Mouse (Mus musculus): ENCODE results near the gene Sec24a. TPM values are rescaled to one million over a fixed set of nuclear protein-coding genes. Genes with fewer than 3 reads are reported as not detected.
"Not testable (repeated sequence)": the region's sequence is repeated elsewhere in the genome, so short reads cannot be mapped to it uniquely, and the experiment has no call there.

The Sec24a gene
- polyA plus RNA-seq (2016; fragmentation: Nextera tagmentation; extraction: Ambion mirVana) = 16.4 and 18.1 TPM in 2 replicates

DNA sequence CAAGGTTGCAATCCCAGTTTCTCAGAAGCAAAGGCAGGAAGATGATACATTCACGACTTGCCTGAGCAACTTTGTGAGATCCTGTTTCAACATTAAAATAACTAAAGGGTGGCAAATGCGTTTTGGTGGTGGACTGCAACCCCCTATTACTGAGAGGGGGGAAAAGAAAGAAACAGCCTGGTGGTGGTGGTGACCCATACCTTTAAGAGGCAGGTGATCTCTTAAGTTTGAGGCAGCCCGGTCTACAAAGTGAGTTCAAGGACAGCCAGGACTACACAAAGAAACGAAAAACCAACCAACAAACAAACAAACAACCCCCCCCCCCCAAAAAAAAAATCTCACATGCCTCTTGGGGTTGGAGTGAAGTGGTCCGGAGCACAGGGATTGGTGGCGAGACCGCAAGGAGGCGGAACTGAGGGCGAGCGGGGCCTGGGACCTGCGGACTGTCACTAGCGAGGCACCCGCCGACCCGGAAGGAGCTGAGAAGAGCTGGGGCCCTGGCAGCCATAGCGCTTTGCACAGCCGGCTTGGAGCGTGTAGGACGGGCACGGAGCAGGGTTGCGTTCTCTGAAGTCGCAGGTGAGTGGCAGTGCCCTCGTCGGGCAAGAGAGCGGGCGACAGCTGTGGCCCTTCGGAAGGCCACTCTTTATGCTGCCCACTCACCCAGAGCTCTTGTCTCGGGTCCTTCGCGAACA lies at the start of gene Sec24a, which contains the start of gene Sar1b:
Gene Sec24a, minus strand, starts transcription at position 422 of the 695 bp plus-strand sequence.
Gene Sar1b, plus strand, starts transcription at position 475 of the 695 bp plus-strand sequence.
- Histone ChIP-seq H3K27ac (no peak within 1 kb of the TSS), H3K36me3 (no peaks in the 10 kb centered on the region), H3K4me2 (replicated peaks) (peak within 1 kb of the TSS; percentile 94), H3K27me3 (peaks cover 4% of the 10 kb centered on the region), H3K4me3 (peak within 1 kb of the TSS; percentile 88), H3K9me3 (replicated peaks) (no peaks in the 10 kb centered on the region), H3K9ac (peak within 1 kb of the TSS; percentile 86), H3K4me1 (peaks cover 12% of the 10 kb centered on the region)
- peak; percentile 86 for ATAC-seq (ENCODE audit: low FRiP score)
- WGBS = 2% methylated on average over 30 of the region's 30 CpGs

DNA sequence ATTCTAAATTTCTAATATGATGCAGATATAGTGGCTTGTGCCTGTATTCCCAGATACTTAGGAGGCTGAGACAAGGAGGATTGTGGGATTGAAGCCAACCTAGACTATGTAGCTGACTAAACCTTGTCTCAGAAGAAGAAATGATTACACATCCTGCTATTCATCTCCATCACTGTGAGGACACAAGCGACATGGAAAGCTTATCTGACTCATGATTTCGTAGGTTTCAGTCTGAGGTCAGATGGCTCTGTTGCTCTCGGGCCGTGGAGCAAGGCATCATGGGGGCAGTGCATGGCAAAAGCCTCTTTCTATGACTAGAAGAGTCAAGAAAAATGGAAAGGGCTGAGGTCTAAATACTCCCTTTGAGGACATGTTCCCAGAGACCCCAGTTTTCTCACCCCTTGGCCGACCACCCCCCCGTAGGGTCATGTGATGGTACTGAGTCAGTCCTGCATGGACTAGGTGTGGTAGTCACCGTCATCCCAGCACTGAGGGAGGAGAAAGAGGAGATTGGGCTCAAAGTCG lies 48.6 kb upstream of the Sec24a start:
- no peak overlapping the region for H3K9ac ChIP-seq
- H3K4me1 ChIP-seq = no peaks in the 10 kb centered on the region
- no peak overlapping the region for H3K27ac ChIP-seq
- no peak overlapping the region for H3K4me3 ChIP-seq
- H3K4me2 ChIP-seq (replicated peaks) = no peak overlapping the region
- no peaks in the 10 kb centered on the region for H3K36me3 ChIP-seq
- no peaks in the 10 kb centered on the region for H3K9me3 ChIP-seq (replicated peaks)
- WGBS = 88% methylated on average over 8 of the region's 8 CpGs
- ATAC-seq (ENCODE audit: low FRiP score) = no peak
- H3K27me3 ChIP-seq = no peaks in the 10 kb centered on the region

DNA sequence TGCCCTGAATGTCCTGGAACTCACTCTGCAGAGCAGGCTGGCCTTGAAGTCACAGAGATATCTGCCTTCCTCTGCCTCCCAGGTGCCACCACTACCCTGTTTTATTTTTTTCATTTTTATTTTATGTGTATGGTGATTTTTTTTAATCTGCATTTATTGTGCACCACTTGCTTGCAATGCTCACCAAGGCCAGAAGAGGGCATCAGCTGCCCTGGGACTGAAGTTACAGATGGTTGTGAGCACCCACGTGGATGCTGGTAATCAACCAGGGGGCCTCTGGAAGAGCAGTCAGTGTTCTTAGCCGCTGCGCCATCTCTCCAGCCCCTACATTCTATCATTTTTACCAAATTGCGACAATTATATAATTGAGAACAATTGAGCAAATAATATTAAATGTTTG lies 47.8 kb upstream of the Sec24a start:
- Histone ChIP-seq H3K4me1 (no peaks in the 10 kb centered on the region), H3K4me3 (no peak overlapping the region), H3K9me3 (replicated peaks) (no peaks in the 10 kb centered on the region), H3K27ac (no peak overlapping the region), H3K9ac (no peak overlapping the region), H3K36me3 (no peaks in the 10 kb centered on the region), H3K4me2 (replicated peaks) (no peak overlapping the region), H3K27me3 (no peaks in the 10 kb centered on the region)
- no peak for ATAC-seq (ENCODE audit: low FRiP score)
- WGBS = 86% methylated on average over 4 of the region's 4 CpGs

DNA sequence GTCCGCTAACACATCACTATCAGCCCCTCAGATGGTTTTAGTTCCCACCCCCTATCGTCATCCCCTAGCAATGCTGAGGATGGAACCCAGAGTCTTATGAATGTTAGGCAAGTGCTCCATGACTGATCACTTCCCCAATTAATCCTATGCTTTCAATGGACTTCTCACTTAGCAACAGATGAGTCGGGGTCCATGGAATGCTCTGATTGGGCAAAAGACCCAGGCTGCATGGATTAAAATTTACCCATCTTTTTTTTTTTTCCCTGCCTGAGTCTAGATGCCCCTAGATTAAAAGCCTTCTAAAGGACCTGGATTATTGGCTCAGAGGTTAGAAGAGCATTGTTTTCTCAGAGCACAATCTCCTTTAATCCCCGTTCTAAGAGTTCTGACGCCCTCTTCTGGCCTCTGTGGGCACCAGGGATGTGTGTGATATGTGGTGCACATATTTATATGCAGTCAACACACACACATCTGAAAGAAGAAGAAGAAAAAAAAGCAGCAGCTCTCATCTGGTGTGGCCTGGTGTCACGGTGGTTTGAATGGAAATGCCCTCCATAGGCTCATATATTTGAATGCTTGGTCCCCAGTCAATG lies 46.3 kb upstream of the Sec24a start:
- Histone ChIP-seq H3K27ac (no peak overlapping the region), H3K9me3 (replicated peaks) (no peaks in the 10 kb centered on the region), H3K4me1 (peaks cover 4% of the 10 kb centered on the region; the same call in 1 of the 2 replicates), H3K36me3 (no peaks in the 10 kb centered on the region), H3K27me3 (no peaks in the 10 kb centered on the region), H3K9ac (no peak overlapping the region), H3K4me2 (replicated peaks) (no peak overlapping the region), H3K4me3 (no peak overlapping the region)
- no peak for ATAC-seq (ENCODE audit: low FRiP score)
- WGBS = 65% methylated on average over 6 of the region's 6 CpGs

DNA sequence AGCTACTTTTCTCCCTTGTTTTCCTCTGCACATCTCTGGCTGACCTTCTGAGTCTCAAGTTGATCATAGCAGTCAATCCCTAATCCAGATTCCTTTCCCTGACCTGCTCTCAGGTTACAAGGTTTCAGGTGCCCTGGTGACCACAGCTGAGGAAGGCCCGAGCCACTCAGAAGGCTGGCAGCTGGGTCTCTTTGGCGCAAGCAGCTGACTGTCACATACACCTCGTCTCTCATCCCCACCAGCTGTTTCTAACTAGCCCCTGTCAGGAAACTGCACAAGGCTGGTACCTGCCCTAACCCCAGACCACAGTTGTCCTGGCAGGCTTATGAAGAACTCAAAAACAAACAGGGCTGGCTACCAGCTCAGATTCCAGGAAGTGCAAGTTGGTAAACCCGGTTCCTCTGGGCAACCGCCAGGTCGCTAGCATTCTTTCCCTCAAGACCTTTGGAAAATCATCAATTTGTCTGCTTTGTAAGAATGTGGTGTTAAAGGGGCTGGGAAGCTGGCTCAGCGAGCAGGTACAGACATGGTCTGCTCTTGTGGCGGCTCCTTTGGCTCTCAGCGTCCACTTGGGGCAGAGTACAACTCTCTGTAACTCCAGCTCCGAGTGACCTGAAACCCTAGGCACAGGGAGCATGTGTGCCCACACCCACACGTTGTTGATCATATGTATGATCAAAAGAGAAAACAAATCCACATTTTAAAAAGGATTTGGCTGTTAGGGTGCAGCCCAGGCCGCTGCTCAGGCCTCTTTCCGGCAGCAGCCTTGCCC lies 43.9 kb upstream of the Sec24a start:
- ATAC-seq (ENCODE audit: low FRiP score) = no peak
- no peaks in the 10 kb centered on the region for H3K36me3 ChIP-seq
- WGBS = 55% methylated on average over 13 of the region's 13 CpGs
- H3K4me3 ChIP-seq = no peak overlapping the region
- no peaks in the 10 kb centered on the region for H3K9me3 ChIP-seq (replicated peaks)
- no peak overlapping the region for H3K4me2 ChIP-seq (replicated peaks)
- peaks cover 4% of the 10 kb centered on the region; the same call in 1 of the 2 replicates for H3K4me1 ChIP-seq
- H3K27me3 ChIP-seq = no peaks in the 10 kb centered on the region
- H3K27ac ChIP-seq = no peak overlapping the region
- H3K9ac ChIP-seq = no peak overlapping the region

DNA sequence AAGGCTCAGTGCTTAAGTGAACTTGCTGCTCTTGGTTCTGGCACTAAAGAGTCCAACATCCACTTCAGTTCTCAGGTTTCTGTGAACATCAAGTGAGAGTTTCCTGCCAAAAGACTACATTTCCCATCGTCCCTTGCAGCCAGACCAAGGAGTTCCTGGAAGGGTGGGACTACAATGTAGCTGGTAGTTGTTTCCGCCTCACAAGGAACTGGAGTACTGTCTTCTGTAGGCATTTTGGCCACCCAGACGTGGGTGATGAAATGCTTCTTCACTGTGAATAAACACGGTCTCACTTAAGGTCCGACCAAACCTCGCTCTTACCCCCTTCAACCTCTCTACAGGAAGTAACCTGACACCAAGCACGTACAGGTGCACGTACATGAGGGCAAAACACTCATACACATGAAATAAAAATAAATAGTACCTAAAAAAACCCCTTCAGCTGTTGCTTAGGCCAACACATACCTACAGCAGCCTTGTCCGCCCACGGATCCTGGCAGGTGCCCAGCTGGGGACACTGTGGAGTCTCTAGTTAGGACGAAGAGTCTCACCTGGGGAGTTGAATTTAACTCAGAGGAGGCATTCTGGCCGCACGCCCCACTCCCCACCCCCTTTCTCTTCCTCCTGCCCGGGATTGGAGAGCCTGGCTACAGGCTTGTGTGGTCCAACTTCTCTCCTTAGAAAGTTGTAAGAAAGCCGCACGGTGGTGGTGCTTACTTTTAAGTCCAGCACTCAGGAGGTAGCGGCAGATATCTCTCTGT lies 42.0 kb upstream of the Sec24a start:
- H3K4me3 ChIP-seq = peak overlapping the region; percentile 49
- ATAC-seq (ENCODE audit: low FRiP score) = peak; percentile 81
- H3K9ac ChIP-seq = peak overlapping the region; percentile 23; the same call in 1 of the 2 replicates
- peak overlapping the region; percentile 61 for H3K4me2 ChIP-seq (replicated peaks)
- WGBS = 17% methylated on average over 17 of the region's 17 CpGs
- H3K27ac ChIP-seq = no peak overlapping the region
- H3K4me1 ChIP-seq = peaks cover 4% of the 10 kb centered on the region; the same call in 1 of the 2 replicates
- no peaks in the 10 kb centered on the region for H3K9me3 ChIP-seq (replicated peaks)
- no peaks in the 10 kb centered on the region for H3K27me3 ChIP-seq
- no peaks in the 10 kb centered on the region for H3K36me3 ChIP-seq

DNA sequence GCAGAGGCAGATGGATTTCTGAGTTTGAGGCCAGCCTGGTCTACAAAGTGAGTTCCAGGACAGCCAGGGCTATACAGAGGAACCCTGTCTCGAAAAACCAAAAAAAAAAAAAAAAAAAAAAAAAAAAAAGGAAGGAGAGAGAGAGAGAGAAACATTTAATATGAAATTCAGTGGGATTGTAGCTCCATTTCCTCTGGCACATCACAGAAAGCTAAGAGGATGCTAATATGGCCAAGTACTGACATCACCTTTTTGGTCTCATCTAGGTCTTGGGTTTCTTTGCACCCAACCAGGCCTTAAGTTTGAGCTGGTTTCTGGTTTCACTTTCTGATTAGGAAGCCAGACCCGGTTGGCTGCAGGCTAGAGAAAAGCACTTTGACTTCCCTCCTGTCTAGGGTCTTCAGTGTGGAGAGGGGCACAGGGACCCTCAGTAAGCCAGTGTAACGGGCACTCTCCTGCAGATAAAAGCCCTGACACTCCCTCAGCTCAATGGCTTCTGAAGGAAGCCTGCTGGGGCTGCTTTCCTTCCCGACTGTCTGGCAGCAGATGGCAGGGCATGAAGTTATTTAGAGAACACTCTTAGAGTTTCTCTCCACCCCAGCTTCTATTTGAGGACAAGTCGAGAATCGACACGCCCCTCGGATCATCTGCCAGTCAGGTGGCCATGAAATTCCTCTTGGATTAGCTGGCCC lies 37.3 kb upstream of the Sec24a start:
- Histone ChIP-seq H3K4me3 (no peak overlapping the region), H3K4me1 (peaks cover 4% of the 10 kb centered on the region; the same call in 1 of the 2 replicates), H3K36me3 (no peaks in the 10 kb centered on the region), H3K9me3 (replicated peaks) (no peaks in the 10 kb centered on the region), H3K27ac (no peak overlapping the region), H3K9ac (no peak overlapping the region), H3K27me3 (no peaks in the 10 kb centered on the region), H3K4me2 (replicated peaks) (no peak overlapping the region)
- WGBS = 47% methylated on average over 8 of the region's 8 CpGs
- no peak for ATAC-seq (ENCODE audit: low FRiP score)

DNA sequence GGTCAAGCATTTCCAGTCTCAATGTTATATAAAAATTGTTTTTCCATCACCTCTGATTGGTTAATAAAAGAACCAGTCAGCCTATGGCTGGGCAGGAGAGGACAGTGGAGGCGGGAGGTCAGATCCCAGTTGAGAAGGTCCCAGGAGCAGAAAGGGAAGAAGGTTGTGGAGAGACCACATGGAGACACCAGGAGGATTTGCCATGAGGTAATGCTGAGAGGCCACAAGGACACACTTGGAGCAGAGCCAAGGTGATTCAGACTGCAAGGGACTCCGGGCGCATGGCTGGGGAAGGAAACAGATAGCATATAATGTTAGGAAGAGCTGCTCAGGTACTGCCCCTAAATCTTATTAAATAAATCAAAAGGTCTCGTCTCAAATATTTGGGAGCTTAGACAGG lies 32.8 kb upstream of the Sec24a start:
- H3K4me2 ChIP-seq (replicated peaks) = no peak overlapping the region
- no peaks in the 10 kb centered on the region for H3K27me3 ChIP-seq
- no peak for ATAC-seq (ENCODE audit: low FRiP score)
- H3K9me3 ChIP-seq (replicated peaks) = no peaks in the 10 kb centered on the region
- 79% methylated on average over 4 of the region's 4 CpGs for WGBS
- peaks cover 14% of the 10 kb centered on the region for H3K36me3 ChIP-seq
- H3K27ac ChIP-seq = no peak overlapping the region
- no peak overlapping the region for H3K4me3 ChIP-seq
- no peak overlapping the region for H3K9ac ChIP-seq
- no peaks in the 10 kb centered on the region for H3K4me1 ChIP-seq

DNA sequence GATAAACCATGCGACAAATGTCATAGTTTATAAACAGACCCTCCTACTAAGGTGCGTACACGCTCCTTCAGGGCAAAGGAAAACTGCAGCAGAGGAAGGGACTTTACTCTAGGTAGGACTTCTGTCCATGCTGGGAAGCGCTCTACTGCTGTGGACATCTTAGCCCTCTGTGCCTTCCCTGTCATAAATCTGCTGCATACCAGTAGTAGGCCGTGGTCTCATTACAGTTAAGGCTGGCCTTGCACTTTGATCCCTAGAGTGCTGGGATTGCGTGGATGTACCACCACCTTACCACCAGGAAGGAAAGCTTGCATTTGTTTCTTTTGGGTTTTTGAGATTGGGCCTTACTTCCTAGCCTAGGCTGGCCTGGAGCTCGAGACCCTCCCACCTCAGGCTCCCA lies 27.2 kb upstream of the Sec24a start:
- Histone ChIP-seq H3K9ac (no peak overlapping the region), H3K4me1 (no peaks in the 10 kb centered on the region), H3K36me3 (peaks cover 53% of the 10 kb centered on the region), H3K27ac (no peak overlapping the region), H3K4me2 (replicated peaks) (no peak overlapping the region), H3K27me3 (no peaks in the 10 kb centered on the region), H3K4me3 (no peak overlapping the region), H3K9me3 (replicated peaks) (no peaks in the 10 kb centered on the region)
- WGBS = 97% methylated on average over 7 of the region's 7 CpGs
- ATAC-seq (ENCODE audit: low FRiP score) = no peak

DNA sequence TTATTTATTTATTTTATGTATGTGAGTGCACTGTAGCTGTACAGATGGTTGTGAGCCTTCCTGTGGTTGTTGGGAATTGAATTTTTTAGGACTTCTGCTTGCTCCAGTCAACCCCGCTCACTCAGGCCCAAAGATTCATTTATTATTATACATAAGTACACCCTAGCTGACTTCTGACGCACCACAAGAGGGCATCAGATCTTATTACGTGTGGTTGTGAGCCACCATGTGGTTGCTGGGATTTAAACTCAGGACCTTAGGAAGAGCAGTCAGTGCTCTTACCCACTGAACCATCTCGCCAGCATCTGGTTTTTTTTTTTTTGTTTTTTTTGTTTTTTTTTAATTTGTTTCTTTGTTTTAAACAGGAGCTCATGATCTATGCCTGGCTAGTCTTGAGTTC lies 26.3 kb upstream of the Sec24a start:
- peaks cover 56% of the 10 kb centered on the region for H3K36me3 ChIP-seq
- WGBS = 86% methylated on average over 4 of the region's 4 CpGs
- not testable (repeated sequence) for H3K4me2 ChIP-seq (replicated peaks); ATAC-seq (ENCODE audit: low FRiP score); H3K4me1 ChIP-seq; H3K27me3 ChIP-seq; H3K9ac ChIP-seq; H3K27ac ChIP-seq; H3K9me3 ChIP-seq (replicated peaks); H3K4me3 ChIP-seq

DNA sequence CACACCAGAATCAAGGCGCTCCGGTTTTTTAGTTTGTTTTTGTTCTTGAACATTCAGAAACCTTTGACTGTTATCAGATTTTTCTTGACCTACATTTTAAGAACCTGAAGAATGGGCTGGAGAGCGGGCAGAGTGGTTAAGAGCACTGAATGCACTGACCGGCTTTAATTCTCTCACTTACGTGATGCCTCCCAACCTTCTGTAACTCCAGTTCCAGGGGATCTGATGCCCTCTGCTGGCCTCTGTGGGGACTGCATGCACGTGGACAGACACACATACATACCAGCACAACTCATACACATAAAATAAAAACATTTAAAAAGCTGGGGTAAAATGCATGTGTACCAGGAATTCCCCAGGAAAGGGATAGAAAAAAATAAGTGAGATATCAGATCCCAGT lies 22.5 kb upstream of the Sec24a start:
- Histone ChIP-seq H3K4me1 (no peaks in the 10 kb centered on the region), H3K36me3 (peaks cover 66% of the 10 kb centered on the region), H3K9me3 (replicated peaks) (no peaks in the 10 kb centered on the region), H3K4me2 (replicated peaks) (no peak overlapping the region), H3K9ac (no peak overlapping the region), H3K27me3 (no peaks in the 10 kb centered on the region), H3K27ac (no peak overlapping the region), H3K4me3 (no peak overlapping the region)
- ATAC-seq (ENCODE audit: low FRiP score) = no peak
- WGBS = 90% methylated on average over 6 of the region's 6 CpGs

Data from hindbrain, embryonic 12.5 days (tissue).